Mouse (Mus musculus) bone marrow macrophage, adult 2 months (primary cell): Measurements from ENCODE around the gene Vps4b.

Source experiments
- CTCF ChIP-seq: IDR thresholded peaks from 2 replicates; pipeline ENCODE4 v1.5.1; 2012; ENCODE audit warnings: low read depth, mild to moderate bottlenecking, low read length, moderate library complexity
- POLR2A ChIP-seq: IDR thresholded peaks from 2 replicates; pipeline ENCODE4 v1.6.1; 2012; ENCODE audit warnings: mild to moderate bottlenecking, low read depth, low read length, borderline replicate concordance

DNA sequence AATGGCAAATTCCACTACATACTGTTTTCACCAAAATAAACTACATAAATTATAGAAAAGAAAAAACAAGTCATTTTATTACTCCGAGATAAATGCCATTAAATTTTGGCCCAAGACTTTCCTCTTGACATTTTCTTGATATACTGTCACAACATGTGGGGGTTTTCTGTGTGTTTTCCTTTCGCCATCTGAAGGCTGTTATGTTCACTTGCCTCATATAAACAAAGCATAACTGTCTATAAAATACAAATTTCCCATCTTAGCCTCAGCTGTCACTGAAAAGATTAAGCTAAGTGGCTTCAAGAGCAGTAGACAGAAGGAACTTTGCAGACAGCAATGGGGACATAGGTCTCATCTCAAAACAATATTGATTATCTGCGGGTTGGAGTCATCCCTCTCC, 32.2 kb downstream of the Vps4b start:
- no peak for TF ChIP-seq CTCF
- no peak for TF ChIP-seq POLR2A
